Mouse (Mus musculus) heart, adult 2 months (tissue): Measurements from ENCODE around the gene Cldn4. TPM values are rescaled to one million over a fixed set of nuclear protein-coding genes. Genes with fewer than 3 reads are reported as not detected.
A peak's percentile ranks its signal among the peaks of the same experiment; 100 is the strongest.

ENCODE experiments used
- DNase-seq, 2 experiments: peaks; one replicate each; pipeline ENCODE4 v3.0.0; 2021
- H3K27ac ChIP-seq: fragments of 200-600 bp; 2 replicates; pipeline ENCODE4 v1.8.1; 2022
- H3K27me3 ChIP-seq: fragments of 200-500 bp; 2 replicates; pipeline ENCODE4 v1.6.1; 2012; ENCODE audit warnings: mild to moderate bottlenecking, low read length, inconsistent platforms, mixed read lengths; ENCODE audit not compliant: control insufficient read depth, insufficient read depth
- H3K36me3 ChIP-seq: fragments of 200-500 bp; 2 replicates; pipeline ENCODE4 v1.6.1; 2012; ENCODE audit warnings: low read length, inconsistent platforms; ENCODE audit not compliant: control insufficient read depth, insufficient read depth
- H3K4me1 ChIP-seq: fragments of 200-500 bp; 2 replicates; pipeline ENCODE4 v1.6.1; 2011; ENCODE audit warnings: low read length; ENCODE audit not compliant: control insufficient read depth, insufficient read depth
- H3K4me3 ChIP-seq: fragments of 200-600 bp; 2 replicates; pipeline ENCODE4 v1.8.1; 2022
- H3K79me2 ChIP-seq: fragments of 200-500 bp; replicated peaks from 2 replicates; pipeline ENCODE4 v1.6.1; 2012; ENCODE audit warnings: mild to moderate bottlenecking, inconsistent platforms, low read length, moderate library complexity, mixed read lengths; ENCODE audit not compliant: control insufficient read depth, insufficient read depth
- H3K9ac ChIP-seq: fragments of 200-500 bp; 2 replicates; pipeline ENCODE4 v1.6.1; 2012; ENCODE audit warnings: low read depth, mild to moderate bottlenecking, control low read depth, inconsistent platforms, low read length, mixed read lengths
- CTCF ChIP-seq: fragments of 200-600 bp; IDR thresholded peaks from 2 replicates; pipeline ENCODE4 v1.8.1; 2022; ENCODE audit warnings: antibody characterized with exemption, mild to moderate bottlenecking, moderate library complexity
- EP300 ChIP-seq: fragments of 200-500 bp; IDR thresholded peaks from 2 replicates; pipeline ENCODE4 v1.6.1; 2011; ENCODE audit warnings: low read depth, low read length, control low read depth; ENCODE audit not compliant: insufficient read depth
- POLR2A ChIP-seq: fragments of 200-500 bp; IDR thresholded peaks from 2 replicates; pipeline ENCODE4 v1.6.1; 2011; ENCODE audit warnings: mild to moderate bottlenecking, low read depth, low read length, control low read depth; ENCODE audit not compliant: insufficient read depth
- WGBS: fragments of 180-500 bp; shearing (Covaris S2); methylation state at CpG from one replicate; pipeline ENCODE4 v1.1.7; 2018; 5-methylcytosine and 5-hydroxymethylcytosine counted together
- intact Hi-C: fragments of 180-260 bp; cut with DNase I; formaldehyde crosslinking; loops from one replicate; pipeline ENCODE4 v1.15.1; 2025
- polyA plus RNA-seq: library from polyadenylated mRNA; depleted of rRNA; stranded (reverse); fragments of >200 nt; gene quantifications from 2 replicates; pipeline ENCODE4 v1.2.3, GENCODE M21; 2012
- total RNA-seq, 2 experiments: library from RNA; stranded (reverse); gene quantifications; 2 replicates each; pipeline ENCODE4 v1.2.3; 2021

Cldn4 gene
- total and polyA plus RNA-seq, 3 experiments, result 0.68 TPM; not detected in 2

DNA sequence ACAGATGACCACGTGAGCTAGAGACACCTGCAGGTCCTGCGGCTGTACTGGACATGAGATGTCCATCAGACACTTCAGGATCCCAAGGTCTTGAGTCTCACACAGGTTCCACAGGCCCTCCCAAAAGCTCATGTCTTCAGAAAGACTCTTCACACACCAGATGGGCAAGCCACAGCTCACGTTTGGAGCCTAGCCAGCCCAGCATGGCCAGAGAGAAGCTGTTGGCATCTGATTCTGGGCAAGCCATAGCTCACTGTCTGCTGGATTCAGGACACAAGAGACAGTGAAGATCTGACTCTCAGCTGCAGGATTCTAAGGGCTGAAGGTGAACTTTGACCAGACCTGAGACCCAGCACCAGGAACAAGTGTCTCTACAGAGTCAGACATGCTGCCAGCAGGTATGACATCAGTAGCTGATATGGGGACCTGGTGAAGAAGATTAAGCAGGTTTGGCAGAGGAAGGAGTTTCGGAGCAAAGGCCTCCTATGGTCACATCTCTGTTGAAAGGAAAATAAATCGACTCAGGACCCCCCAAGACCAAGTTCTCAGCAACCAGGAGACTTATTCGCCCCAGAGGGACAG, 26.5 kb downstream of the Cldn4 start:
- intact Hi-C loops, result no loop called here
- 66% methylated on average over 6 of the region's 6 CpGs for WGBS
- no peak overlapping the region for H3K4me3 ChIP-seq

DNA sequence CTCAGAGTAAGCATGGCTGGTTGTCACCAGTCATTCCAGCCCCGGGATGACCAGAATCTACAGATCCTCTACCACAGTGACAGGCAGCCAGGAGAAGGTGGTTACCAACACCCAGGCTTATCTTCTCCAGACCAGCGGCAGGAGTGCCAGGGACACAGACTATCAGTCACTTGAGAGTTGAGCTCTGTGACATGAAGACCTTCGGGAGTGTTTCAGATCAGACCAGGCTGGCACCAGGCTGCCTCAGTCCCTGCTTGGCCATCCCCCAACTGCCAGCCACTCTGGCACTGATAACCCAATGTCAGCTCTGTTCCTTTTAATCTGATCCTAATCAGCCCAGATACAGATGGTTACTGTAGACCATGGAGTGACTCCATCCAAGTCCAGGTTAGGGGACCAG, 27.6 kb downstream of the Cldn4 start:
- Histone ChIP-seq H3K4me1 (no peaks in the 10 kb centered on the region), H3K36me3 (no peaks in the 10 kb centered on the region), H3K79me2 (no peaks in the 10 kb centered on the region), H3K27ac (no peak overlapping the region), H3K4me3 (no peak overlapping the region), H3K9ac (no peak overlapping the region), H3K27me3 (no peaks in the 10 kb centered on the region)
- TF ChIP-seq CTCF (no peak), EP300 (0 out of 2 replicates have a peak, but pooled peaks have one; percentile 11)
- intact Hi-C loops, result no loop called here
- 55% methylated on average over 3 of the region's 3 CpGs for WGBS
- DNase-seq, result peak in 1 of 2 experiments; percentile 27

More for the DNA sequence above, 26.5 kb downstream of the Cldn4 start:
- Histone ChIP-seq H3K27ac (no peak overlapping the region), H3K9ac (no peak overlapping the region), H3K36me3 (no peaks in the 10 kb centered on the region), H3K27me3 (no peaks in the 10 kb centered on the region), H3K4me1 (no peaks in the 10 kb centered on the region), H3K79me2 (no peaks in the 10 kb centered on the region)
- TF ChIP-seq CTCF (no peak), POLR2A (no peak), EP300 (no peak)
- DNase-seq, result no peak

GRCm38 (mm10) chr5:134918071-134918832, 28.5 kb downstream of the Cldn4 start:
- no peaks in the 10 kb centered on the region for H3K36me3 ChIP-seq
- 51% methylated on average over 16 of the region's 16 CpGs for WGBS
- H3K4me3 ChIP-seq, result no peak overlapping the region
- intact Hi-C loops, result no loop called here
- no peaks in the 10 kb centered on the region for H3K79me2 ChIP-seq
- H3K9ac ChIP-seq, result no peak overlapping the region
- no peak overlapping the region for H3K27ac ChIP-seq
- TF ChIP-seq EP300 (no peak), POLR2A (no peak), CTCF (peak; percentile 79)
- H3K4me1 ChIP-seq, result no peaks in the 10 kb centered on the region
- H3K27me3 ChIP-seq, result no peaks in the 10 kb centered on the region
- peak in 1 of 2 experiments; percentile 56 for DNase-seq

- no peak within 1 kb of the TSS for H3K9ac ChIP-seq
- H3K27me3 ChIP-seq, result no peaks in the 10 kb centered on the region
- 75% methylated on average over 8 of the region's 8 CpGs for WGBS
- intact Hi-C loops, result no loop called here
- H3K27ac ChIP-seq, result no peak within 1 kb of the TSS
- DNase-seq, result no peak
- H3K4me1 ChIP-seq, result no peaks in the 10 kb centered on the region
- no peaks in the 10 kb centered on the region for H3K79me2 ChIP-seq
- no peak for TF ChIP-seq CTCF
- TF ChIP-seq POLR2A, result no peak
- no peak for TF ChIP-seq EP300
- H3K4me3 ChIP-seq, result no peak within 1 kb of the TSS
- no peaks in the 10 kb centered on the region for H3K36me3 ChIP-seq
These were observed 31.4 kb downstream of the Cldn4 start, which contains the start of gene Cldn13 for GRCm38 (mm10) chr5:134915311-134915710. Gene Cldn13, minus strand, starts transcription at chr5:134915526.

- no peak overlapping the region for H3K27ac ChIP-seq
- WGBS, result 78% methylated on average over 8 of the region's 8 CpGs
These were observed 32.2 kb downstream of the Cldn4 start for GRCm38 (mm10) chr5:134914510-134914909.

DNA sequence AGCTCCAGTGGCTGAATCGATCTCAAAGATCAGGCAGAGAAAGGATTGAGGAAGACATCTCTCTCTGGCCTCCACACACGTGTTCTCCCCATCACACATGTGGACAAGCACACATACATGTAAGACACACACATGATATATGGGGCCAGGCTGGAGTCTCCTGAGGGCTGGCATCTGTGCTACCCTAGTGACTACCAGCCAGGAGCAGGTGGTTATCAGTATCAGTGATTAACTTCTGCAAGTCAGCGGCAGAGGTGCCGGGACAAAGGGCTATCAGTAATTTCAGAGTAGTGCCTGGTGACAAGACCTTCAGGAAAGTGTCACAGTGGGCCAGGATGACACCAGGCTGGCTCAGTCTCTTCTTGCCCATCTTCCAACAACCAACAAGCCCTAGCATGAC, 33.0 kb downstream of the Cldn4 start:
- intact Hi-C loops, result loop anchor here (5.0 kb wide), 1 partner anchor 369 kb away; no protein-coding TSS in a partner anchor
- no peaks in the 10 kb centered on the region for H3K27me3 ChIP-seq
- no peak overlapping the region for H3K27ac ChIP-seq
- DNase-seq, result no peak
- no peak overlapping the region for H3K4me3 ChIP-seq
- no peaks in the 10 kb centered on the region for H3K4me1 ChIP-seq
- TF ChIP-seq EP300, result no peak
- H3K36me3 ChIP-seq, result no peaks in the 10 kb centered on the region
- WGBS, result 64% methylated on average over 4 of the region's 4 CpGs
- H3K9ac ChIP-seq, result no peak overlapping the region
- H3K79me2 ChIP-seq, result no peaks in the 10 kb centered on the region

More at GRCm38 (mm10) chr5:134914510-134914909, 32.2 kb downstream of the Cldn4 start:
- TF ChIP-seq POLR2A (no peak), EP300 (no peak), CTCF (no peak)
- Histone ChIP-seq H3K27me3 (no peaks in the 10 kb centered on the region), H3K79me2 (no peaks in the 10 kb centered on the region), H3K4me1 (no peaks in the 10 kb centered on the region), H3K9ac (no peak overlapping the region), H3K4me3 (no peak overlapping the region), H3K36me3 (no peaks in the 10 kb centered on the region)
- no peak for DNase-seq
- intact Hi-C loops, result loop anchor here (5.0 kb wide), 1 partner anchor 368 kb away; no protein-coding TSS in a partner anchor
